Mouse (Mus musculus) retina, postnatal 1 day (tissue): ENCODE results near the gene 1700021F05Rik.
A peak's percentile ranks its signal among the peaks of the same experiment; 100 is the strongest.

ENCODE experiments used
- DNase-seq: peaks from one replicate; pipeline ENCODE4 v3.0.0-alpha.2; 2012

Gene 1700021F05Rik

DNA sequence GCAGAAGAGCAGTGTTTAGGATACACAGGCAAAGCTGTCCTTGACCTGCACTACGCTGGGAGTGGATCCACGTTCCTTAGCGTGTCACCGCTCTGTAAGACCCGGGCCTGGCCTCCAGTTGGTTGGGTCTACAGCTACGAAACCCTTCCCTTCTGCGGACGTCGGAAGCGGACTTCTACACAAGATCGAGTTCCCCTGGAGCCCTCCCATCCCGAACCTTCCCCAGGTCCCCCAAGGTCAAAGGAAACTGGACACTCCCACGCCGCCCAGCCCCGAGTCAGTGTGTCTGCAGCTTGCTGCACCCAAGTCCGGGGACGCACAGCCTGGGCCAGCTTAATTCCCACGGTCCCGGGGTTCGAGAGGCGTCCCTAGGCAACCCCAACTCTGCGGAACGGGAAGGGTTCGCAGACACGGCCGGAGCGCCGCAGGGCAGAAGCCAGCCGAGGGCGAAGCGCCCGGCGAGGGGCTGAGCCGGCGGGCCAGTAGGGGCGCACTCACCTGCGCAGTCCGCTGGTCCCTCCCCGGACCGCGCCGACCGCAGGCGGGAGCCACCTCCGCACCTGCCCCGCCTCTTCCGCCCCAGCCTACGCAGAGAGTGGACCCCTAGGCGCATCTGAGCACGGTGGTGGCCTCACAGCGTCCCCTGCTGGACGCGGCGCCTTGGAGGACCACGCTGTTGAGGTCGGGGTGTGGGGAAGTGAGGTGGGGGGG, at the start of gene 1700021F05Rik:
Gene 1700021F05Rik, minus strand, starts transcription at position 553 of the 711 bp plus-strand sequence.
- peak; percentile 97 for DNase-seq

DNA sequence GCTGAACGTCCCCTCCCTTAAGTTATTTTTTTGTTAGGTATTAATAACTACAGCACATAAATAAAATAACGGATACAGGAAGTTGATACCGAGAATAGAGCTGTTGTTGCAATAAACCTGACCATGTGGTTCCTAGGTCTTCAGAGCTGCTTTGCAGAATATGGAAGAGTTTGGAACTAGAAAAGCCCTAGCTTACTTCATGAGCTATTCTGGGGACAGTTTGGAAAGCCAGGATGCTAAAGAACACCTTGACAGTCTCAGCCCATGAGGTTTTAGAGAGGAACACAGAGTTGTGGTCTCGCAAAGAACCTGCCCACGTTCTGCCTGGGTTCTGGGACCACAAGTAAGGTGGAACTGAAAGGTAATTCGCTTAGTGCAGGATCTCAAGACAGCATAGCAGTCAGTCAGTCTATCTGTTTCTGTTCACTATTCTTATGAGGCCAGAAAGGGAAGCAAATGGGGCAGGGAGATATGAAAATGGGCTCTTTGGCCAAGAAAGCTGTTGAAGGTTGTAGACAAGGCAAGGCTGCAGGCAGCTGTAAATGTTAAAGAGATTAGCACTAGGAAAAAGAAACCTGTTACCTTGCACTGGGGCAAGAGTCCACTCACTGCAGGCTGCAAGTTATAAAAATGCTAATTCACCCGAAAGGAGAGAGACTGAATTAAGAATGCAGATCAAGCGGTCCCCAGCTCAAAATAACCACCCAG, 47.8 kb upstream of the 1700021F05Rik start:
- DNase-seq: no peak

DNA sequence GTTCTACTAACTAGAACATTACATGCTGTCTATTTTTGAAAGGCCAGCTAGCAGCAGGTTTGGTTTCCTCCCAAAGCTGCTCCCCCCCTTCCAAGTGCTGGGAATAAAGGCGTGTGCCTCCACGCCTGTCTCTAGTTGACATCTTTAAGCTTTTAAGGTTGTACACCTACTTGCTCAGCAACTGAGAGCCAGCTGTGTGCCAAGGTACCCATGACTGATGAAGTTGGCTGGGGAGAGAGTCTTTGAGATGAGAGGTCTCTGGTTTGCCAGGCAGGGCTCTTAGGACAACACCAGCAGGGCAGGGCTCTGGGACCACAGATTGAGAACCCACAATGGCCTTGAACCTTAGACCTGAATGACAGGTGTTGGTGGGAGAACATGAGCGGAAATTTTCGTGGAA, 43.7 kb upstream of the 1700021F05Rik start:
- no peak for DNase-seq

DNA sequence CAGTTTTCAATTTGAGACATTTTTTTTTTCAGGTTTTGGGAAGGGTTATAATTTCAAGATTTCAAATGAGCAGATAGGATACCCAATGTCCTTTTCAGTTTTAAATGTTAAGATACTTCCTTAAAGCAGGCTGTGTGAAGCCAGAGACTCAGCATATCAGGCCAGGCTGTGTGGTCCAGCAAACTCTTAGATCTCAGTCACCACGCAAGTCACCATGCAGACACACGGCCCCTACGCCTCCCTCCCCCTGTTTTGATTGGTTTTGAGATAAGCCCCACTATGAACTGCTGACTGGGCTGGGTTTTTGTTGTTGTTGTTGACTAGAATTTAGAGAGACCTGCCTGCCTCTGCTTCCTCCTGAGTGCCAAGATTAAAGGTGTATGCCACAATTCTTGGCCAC, 40.5 kb upstream of the 1700021F05Rik start:
- peak; percentile 23 for DNase-seq

DNA sequence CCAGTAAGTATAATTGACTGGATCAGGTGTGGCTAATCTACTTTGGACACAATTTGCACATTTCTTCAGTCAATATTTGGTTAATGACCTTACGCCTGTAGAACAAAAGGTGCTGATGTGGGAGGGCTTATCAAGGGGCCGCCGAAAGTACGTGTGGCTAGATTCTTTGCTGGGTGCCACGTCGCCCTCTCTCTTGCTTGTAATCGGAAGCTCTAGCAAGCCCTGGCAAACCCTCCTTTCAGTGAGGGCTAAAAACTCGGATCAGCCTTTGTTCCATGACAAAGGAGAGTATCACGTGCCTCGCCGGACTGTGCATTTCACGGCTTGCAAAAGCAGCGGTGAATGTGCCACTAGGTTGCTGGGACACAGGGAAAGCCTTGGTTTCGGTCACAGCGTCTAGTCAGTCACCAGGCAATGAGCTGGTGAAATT, 39.9 kb upstream of the 1700021F05Rik start:
- DNase-seq: peak; percentile 90

DNA sequence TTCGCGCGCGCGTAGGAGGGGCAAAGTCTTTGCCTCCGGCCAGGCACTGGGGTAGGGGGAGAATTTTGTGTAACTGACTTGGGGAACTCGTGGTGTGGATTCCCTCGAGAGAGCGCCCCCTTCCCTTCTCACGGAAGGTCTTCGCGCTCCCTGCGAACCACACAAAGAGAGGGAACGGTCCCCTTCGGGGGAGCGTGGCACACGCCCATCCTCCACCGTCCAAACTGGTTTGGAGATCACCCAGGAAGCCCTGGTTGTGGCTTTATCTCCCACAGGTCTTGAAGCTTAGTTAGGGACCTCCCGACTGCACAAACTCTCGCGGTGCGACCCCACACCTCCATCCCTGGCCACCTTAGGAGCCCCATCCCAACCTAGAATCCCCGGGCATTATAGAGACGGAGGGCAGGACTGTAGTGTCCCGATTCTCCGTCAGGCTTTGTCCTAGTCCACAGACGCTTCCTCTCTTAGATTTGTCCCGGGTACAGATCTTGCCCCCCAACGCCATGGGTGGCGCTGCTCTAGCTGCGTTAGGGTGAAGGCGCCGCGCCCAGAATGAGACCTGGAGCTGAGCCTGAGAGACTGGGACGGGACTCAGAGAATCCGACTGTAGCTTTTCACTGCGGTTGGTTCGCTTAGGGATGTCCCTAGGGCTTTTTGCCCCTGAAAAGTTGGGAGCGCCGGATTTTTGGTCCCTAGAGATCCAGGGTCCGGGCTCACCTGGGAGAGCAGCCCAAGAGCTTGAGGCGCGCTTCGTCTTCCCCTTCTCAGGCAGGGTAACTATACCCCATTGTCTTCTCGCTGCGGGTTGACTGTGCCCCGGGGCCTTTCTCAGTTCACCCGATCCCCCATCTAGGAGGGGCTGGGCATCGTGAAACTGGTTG, 38.8 kb upstream of the 1700021F05Rik start:
- DNase-seq: peak; percentile 65

DNA sequence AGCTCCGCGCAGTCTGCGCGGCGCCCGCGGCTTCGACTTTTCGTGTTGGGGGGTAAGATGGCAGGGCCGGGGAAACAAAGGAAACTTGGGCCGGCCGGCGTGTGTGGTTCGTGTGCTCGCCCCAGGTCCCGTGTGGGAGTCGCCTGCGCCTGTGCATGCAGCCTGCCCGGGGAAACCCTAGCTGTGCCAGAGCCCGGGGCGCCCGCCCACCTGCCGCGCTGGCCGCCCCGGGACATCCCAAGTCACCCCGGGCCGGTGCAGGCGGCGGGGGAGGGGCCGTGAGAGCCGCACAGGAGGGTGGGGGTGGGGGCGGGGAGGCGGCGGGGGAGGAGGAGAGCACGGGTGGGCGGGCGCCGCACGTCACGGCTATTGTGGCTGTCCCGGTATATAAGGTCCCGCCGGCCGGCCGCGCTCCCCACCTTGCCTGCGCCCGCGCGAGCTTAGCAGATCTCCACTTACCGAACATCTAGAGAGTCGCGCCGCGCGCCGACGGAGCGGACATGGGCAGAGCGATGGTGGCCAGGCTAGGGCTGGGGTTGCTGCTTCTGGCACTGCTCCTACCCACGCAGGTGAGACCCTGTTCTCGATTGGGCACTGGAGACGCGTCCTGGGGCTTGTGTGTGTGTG, 38.1 kb upstream of the 1700021F05Rik start:
- DNase-seq: peak; percentile 87

DNA sequence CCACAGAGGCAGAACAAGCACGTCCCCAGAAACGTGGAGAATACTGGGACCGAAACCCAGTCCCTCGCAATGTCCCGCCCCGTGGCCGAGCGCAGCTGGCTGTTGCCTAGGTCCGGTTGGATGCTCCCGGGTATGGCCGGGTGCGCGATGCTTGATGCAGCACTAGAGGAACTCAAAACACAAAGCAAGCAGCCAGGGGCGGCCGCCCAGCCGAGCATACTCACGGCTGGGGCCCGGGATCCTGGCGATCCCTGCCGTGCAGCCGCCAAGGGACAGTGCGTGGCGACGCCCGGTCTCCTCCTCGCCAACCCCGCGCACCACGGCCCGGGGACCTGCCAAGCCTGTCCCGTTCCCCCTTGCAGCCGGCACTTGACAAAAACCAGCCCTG, 37.6 kb upstream of the 1700021F05Rik start:
- DNase-seq: peak; percentile 79

DNA sequence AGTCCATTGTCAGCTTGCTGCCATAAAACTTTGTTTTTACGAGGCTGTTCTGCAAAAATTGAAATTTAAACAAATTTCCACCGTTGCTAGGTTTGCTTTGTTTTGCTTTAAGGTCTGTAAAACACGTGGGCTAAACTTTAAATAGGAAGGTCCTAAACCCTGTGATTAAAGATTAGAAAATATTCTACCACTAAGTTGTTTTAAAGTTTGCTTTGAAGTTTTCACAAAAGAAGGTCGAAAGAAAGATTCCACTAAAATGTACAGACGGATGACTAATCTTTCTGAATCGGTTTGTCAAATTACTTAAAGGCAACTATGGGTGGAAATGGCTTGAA, 37.2 kb upstream of the 1700021F05Rik start, which contains the start of gene Cd24a:
Gene Cd24a, plus strand, starts transcription at position 288 of the 335 bp plus-strand sequence.
- no peak for DNase-seq

DNA sequence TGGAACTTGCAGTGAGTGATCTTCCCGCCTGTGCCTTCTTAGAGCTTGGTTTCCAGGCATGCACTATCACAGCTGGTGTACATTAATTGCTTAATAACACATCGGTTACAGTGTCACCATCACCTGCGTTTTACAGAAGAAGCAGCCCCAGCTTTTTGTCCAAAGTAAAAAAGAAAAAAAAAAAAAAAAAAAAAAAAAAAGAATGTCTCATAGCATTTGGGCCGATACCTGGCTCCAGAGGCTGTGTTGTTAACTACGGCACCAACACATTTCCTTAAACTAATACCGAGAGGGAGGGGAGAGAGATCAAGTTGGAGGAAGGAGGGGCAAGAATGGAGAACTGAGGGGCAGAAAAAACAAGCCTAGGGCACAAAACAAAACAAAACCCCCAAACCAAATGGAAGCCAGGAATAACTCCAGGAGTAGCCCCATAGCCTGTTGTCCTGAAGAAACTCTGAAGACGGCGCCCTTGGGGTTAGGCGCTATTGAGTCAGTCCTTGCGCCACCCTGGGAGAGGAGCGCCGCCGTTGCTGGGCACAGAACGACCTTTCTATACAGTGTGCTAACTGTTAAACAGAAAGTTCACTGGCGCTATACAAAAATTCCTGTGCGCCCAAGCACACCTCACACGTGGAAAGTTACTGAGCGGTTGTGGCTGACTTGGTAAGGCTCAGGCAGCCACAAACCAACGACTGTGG, 36.7 kb upstream of the 1700021F05Rik start:
- DNase-seq: peak; percentile 47

DNA sequence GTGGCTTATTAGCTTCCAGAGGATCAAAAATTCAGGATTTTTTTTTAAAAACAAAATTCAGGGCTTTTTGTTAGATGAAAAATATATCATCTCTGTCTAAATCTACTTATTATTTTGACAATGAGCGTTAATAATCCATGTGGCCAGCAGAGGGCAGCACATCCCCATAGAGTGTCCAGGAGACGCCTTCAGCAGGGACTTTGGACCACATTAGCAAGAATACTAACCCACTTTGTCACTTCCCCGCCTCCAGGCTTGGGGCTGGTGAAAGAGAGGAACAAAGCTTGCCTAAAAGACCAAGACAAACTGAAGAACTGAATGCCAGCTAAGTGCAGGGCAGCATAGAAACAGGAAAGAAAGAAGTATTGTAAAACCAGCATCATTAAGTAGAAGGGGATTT, 34.2 kb upstream of the 1700021F05Rik start:
- peak; percentile 89 for DNase-seq

DNA sequence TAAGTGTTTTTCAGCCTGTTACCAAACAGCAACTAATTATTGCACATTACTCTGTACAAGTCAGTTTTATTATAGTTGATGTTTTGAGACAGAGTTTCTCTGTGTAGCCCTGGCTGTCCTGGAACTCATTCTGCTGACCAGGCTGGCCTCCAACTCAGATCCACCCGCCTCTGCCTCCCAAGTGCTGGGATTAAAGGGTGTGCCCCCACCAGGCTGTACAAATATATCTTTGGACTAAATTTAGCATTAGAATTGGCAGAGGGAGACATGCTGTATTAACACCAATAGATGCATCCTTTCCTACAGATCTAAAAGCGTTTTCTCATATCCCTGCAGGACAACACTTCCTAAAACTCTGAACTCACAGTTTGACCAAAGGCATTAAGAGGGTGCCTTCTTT, 33.6 kb upstream of the 1700021F05Rik start:
- no peak for DNase-seq

DNA sequence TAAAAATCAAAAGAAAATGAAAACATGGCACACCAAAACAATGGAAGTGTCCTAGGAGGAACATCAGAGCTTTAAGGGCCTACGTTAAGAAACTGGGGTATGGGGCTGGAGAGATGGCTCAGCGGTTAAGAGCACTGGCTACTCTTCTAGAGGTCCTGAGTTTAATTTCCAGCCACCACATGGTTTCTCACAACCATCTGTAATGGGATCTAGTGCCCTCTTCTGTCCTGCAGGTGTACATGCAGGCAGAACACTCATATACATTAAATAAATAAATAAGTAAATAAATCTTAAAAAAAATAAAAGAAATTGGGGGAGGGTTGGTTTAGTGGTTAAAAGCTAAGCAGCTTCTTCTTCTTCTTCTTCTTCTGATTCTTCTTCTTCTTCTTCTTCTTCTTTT, 20.5 kb upstream of the 1700021F05Rik start:
- no peak for DNase-seq

DNA sequence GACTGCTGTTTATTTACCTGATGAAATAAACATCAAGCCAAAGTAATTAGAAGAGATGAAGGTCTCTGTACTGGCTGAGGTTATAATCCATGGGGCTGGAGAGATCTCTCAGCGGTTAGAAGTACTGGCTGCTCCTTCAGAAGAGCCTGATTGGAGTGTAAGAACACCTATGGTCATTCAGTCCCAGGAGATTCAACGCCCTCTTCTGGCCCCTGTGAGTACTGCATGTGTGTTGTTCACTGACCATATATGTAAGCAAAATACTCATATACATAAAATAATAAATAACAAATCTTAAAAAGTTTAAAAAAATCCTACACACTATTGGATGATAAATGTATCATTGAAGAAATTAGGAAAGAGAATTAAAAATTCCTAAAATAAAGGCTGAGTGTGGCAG, 20.0 kb upstream of the 1700021F05Rik start:
- DNase-seq: no peak

DNA sequence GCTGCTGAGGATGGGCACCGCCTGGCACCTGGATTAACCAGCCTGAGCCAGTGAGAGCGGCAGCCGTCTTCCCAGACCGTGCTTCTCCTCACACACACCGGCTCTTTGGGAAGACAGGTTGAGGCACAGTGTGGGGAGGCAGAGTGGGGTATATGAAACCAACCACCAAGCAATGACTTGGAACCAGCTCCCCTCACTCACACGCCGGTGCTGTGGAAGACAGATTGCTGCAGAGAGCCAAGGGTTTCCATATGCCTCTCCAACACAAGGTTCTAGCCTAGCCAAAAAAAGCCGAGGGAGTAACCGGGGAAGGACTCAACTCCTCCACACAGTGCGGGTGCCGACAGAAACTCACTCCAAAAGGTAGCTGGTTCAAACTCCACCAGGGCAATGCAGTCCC, 18.5 kb upstream of the 1700021F05Rik start:
- no peak for DNase-seq

DNA sequence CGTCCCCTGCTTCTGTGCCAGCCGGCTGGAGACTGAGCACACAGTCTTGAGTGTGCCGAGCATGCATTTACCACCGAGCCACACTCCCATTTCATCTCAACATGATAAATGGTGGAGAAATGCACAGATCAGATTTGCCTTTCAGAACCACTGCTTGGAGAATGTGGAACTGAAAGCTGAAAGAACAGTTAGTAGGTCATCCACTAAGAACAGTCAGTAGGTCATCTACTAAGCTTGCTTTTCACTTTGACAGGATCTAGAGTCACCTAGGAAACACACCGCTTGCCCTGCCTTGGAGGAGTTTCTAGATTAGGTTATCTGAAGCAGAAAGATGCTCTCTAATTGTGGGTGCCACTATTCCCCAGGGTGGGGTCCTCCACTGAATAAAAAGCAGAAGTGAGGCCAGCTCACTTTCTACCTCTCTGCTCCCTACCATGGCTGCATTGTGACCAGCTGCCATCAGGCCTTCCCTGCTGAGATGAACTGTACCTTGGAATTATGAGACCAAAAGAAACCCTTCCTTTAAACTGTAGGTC, 16.9 kb upstream of the 1700021F05Rik start:
- DNase-seq: no peak

DNA sequence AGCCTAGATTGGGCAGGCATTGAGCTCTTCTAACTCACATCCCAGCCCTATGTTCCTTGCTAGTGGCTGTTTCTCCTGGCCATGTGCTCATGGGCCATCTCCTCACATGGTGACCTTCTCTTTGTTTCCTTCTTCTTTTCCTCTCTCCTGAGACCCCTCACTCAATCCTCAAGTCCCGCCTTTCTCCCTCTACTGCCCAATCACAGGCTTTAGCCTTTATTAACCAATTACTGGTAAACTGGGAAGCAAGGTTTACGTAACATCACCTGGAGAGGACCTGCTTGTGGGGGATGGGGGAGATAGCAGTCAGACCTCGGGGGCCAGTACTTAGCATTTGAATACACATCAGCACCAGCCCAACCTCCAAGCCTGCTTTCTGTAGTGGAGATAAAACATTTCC, 10.6 kb upstream of the 1700021F05Rik start:
- no peak for DNase-seq

DNA sequence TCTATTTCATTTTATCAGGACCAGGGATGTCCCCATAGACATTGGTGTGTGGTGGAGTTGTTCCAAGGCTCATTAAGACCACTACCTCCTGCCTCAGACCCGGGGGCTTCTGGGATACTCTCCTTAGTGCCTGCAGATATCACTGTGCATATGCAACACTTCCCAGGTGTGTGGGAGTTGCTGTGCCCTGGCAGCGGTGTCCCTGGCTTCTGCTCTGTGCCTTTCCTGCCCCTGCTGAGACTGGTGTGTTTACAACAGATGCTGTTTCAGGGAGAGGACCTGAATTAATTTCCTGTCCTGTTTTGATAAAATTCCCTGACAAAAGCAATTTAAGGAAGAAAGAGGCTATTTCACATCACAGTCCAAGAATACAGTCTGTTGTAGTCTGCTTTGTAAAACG, 10.1 kb upstream of the 1700021F05Rik start:
- DNase-seq: no peak

DNA sequence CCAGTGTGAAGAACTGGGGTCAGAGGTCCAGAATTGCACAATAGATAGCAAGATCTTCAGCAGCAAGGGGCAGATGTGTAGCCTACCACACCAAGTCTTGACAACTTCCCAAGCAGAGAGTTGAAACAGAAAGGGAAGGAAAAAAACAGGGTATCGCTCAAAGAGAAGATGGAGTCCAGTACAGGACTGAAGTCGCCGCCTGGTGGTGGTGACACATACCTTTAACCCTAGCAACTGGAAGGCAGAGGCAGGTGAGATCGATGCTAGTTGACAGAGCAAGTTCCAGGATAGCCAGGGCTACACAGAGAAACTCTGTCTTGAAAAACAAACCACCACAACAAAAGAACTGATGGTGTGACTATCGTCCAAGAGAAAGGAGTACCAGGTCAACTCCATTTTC, 8.6 kb upstream of the 1700021F05Rik start:
- DNase-seq: peak; percentile 18

DNA sequence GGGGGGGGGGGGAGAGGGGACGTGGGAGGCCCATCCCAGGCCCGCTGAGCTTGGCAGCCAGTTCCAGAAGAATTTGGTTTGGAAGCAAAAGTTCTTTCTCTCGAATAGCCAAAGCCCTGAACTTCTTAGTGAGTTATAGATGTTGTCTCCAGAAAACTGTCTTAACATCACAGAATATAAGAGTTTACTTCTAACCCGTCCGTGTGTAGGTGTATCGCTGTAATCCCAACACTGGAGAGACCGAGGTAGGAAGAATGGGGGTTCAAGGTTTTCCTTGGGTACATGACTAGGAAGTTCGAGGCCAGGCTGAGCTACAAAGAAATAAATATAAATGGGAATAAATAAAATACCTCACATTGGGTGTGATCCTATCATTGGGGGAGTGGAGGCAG, 355 bp upstream of the 1700021F05Rik start:
- DNase-seq: no peak

DNA sequence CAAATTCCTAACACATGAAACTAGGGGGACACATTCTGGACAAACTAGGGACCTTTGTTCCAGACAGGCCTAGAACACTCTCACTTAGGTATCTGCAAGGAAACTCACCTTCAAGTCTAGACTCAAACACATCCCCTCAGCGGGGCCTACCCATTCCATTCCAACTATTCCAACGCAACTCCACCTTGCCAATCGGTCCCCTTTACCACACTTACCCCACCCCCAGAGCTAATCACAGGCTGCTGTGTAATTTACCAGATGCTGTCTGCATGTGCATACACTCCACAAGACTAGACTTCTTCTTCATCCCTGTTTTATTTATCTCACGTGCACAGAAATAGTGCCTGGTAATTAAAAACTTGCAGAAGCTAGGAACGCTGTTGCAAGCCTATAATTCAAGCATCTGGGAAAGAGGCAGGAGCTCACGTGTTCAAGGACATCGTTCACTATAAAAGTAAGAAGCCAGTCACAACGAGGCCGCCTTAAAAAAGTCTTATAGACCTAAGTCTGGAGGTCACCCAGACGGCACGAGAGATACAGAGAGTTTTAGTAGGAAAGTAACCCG, 966 bp downstream of the 1700021F05Rik start:
- DNase-seq: peak; percentile 6

DNA sequence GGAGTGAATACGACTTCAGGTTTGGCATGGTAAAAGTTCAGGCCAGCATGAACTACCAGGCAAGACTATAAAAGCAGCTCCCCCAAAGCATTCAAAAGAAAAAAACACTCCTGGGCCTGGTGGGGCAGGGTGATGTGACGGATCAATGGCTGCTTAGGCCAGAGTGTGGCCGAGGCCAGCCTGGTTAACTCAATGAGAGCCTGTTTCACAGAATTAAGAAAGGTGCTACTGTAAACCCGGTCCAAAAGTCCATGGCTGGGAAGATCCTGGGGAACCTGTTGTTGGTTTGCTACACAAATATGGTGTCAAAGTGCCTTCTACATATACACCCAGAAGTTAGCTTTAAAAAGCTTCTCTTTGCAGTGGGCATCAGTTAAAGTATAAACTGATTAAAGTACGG, 2.0 kb downstream of the 1700021F05Rik start:
- DNase-seq: no peak
